Mouse (Mus musculus): ENCODE measurements around the gene Gm8122. TPM values are rescaled to one million over a fixed set of nuclear protein-coding genes. Genes with fewer than 3 reads are reported as not detected.
"Not testable (repeated sequence)": the region's sequence is repeated elsewhere in the genome, so short reads cannot be mapped to it uniquely, and the experiment has no call there.

The Gm8122 gene
- total RNA-seq (2014; rRNA removed) = not detected in 2 replicates
- not detected in 2 replicates for polyA plus RNA-seq (2015; fragmentation: Nextera tagmentation; extraction: Ambion mirVana)

DNA sequence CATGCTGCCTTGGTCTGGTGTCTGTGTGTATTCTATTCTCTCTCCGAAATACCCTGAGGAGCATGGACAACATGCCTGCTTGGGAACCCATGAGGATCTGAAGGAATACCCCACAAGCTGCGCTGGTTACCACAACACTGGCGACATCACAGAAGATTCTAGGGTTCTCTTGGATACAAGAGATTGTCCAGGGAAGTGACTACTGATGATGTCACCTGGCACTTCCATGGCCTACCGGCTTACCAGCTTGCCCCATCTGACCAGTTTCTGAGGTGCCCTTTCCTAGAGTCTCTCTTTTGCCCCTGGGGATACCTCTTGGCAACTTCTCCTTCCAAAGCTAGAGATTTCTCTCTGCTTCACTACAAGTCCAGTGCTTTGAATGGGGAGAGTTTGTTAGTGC, at the start of gene Gm8122:
Gene Gm8122, minus strand, starts transcription at position 101 of the 400 bp plus-strand sequence.
- H3K4me3 ChIP-seq (ENCODE audit: low read length); H3K4me2 ChIP-seq (ENCODE audit: low read depth, low read length); H3K27ac ChIP-seq; DNase-seq (ENCODE audit: low spot score); ATAC-seq; H3K27me3 ChIP-seq (ENCODE audit: insufficient read depth, low read length); H3K36me3 ChIP-seq (ENCODE audit: insufficient read depth, low read length); H3K9ac ChIP-seq (replicated peaks; ENCODE audit: low read length); H3K4me1 ChIP-seq (ENCODE audit: insufficient read depth, low read length); H3K9me3 ChIP-seq (ENCODE audit: low read length): not testable (repeated sequence)
- 91% methylated on average over 3 of the region's 4 CpGs for WGBS

DNA sequence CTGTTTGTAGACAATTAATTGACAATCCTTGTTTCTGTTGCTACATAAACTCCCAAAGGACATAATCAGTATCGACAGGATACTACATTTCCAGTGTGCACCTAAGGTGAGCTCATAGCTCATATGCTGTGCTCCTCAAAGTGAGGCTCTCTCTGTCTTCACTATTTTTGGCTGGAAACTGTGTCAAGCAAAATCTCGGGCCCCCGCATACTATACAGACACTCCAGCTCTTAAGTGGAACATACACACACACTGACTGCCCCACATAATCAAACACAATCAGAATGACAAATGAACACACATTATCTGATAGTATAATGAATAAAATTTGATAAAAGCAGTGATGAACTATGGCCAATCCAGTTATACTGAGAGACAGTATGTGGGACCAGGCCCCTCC, 43.6 kb upstream of the Gm8122 start:
- not testable (repeated sequence) for H3K4me2 ChIP-seq (ENCODE audit: low read depth, low read length); ATAC-seq; H3K4me3 ChIP-seq (ENCODE audit: low read length); H3K27me3 ChIP-seq (ENCODE audit: insufficient read depth, low read length); H3K9me3 ChIP-seq (ENCODE audit: low read length); DNase-seq (ENCODE audit: low spot score); H3K9ac ChIP-seq (replicated peaks; ENCODE audit: low read length); H3K4me1 ChIP-seq (ENCODE audit: insufficient read depth, low read length); H3K27ac ChIP-seq; H3K36me3 ChIP-seq (ENCODE audit: insufficient read depth, low read length)
- WGBS = 90% methylated on average over 3 of the region's 3 CpGs

DNA sequence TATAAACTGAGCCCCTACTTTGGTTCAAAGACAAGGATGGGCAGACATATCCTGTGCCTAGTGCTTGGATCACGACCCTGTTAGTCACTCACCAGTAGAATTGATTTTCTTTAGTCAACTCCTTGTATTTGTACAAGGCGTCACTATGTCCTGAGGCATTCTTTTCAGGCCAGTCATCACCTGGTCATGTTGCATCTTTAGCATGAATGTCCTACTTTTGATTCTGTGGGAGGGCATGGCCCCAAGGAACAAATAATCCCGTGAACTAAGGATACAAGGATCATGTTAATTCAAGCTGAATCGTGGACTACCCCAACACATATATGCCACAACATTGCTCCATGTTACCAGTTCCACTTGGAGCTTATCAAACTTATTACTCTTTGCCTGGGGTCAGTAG, 43.0 kb upstream of the Gm8122 start:
- not testable (repeated sequence) for H3K4me2 ChIP-seq (ENCODE audit: low read depth, low read length); H3K9ac ChIP-seq (replicated peaks; ENCODE audit: low read length); H3K27ac ChIP-seq; H3K4me3 ChIP-seq (ENCODE audit: low read length); ATAC-seq; H3K36me3 ChIP-seq (ENCODE audit: insufficient read depth, low read length); H3K9me3 ChIP-seq (ENCODE audit: low read length); H3K4me1 ChIP-seq (ENCODE audit: insufficient read depth, low read length); H3K27me3 ChIP-seq (ENCODE audit: insufficient read depth, low read length); DNase-seq (ENCODE audit: low spot score)
- WGBS = 56% methylated on average over 4 of the region's 4 CpGs

- not testable (repeated sequence) for H3K4me1 ChIP-seq (ENCODE audit: insufficient read depth, low read length); H3K9ac ChIP-seq (replicated peaks; ENCODE audit: low read length); H3K27me3 ChIP-seq (ENCODE audit: insufficient read depth, low read length); H3K27ac ChIP-seq; H3K4me3 ChIP-seq (ENCODE audit: low read length); ATAC-seq; H3K9me3 ChIP-seq (ENCODE audit: low read length); DNase-seq (ENCODE audit: low spot score); H3K4me2 ChIP-seq (ENCODE audit: low read depth, low read length); H3K36me3 ChIP-seq (ENCODE audit: insufficient read depth, low read length)
- 63% methylated on average over 2 of the region's 2 CpGs for WGBS
Observed at GRCm38 (mm10) chr14:43277468-43277867, 42.4 kb upstream of the Gm8122 start.

- H3K27me3 ChIP-seq (ENCODE audit: insufficient read depth, low read length); H3K9ac ChIP-seq (replicated peaks; ENCODE audit: low read length); H3K9me3 ChIP-seq (ENCODE audit: low read length); H3K4me1 ChIP-seq (ENCODE audit: insufficient read depth, low read length); H3K36me3 ChIP-seq (ENCODE audit: insufficient read depth, low read length); ATAC-seq; H3K4me3 ChIP-seq (ENCODE audit: low read length); H3K4me2 ChIP-seq (ENCODE audit: low read depth, low read length); DNase-seq (ENCODE audit: low spot score); H3K27ac ChIP-seq: not testable (repeated sequence)
- WGBS = 88% methylated on average over 1 of the region's 1 CpGs
Observed at GRCm38 (mm10) chr14:43275752-43276151, 40.6 kb upstream of the Gm8122 start.

DNA sequence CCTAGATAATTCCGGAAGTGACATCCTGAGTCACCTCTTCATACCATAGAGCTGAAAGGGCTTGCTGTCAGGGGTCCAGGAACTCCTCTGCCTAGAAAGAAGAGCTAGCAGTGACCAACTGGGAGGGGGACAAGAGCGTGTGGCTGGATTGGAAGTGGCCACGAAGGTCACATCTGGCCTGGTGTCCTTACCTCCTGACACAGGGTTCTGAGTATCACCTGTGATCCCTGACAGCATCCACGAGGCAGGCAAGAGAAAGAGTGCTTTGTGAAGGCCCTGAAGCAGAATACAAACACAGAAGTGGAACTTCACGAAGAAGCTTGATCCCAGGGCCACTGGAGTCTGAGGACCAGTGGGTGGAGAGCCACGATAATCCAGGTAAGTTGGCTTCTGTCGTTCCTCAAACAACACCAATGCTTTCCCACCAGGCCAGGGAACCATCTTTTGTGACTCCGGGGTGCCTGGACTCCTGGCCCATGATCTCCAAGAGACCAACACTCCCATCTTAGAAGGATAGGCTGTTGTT, 39.9 kb upstream of the Gm8122 start, which contains the start of gene Gm9732:
Gene Gm9732, plus strand, starts transcription at position 51 of the 526 bp plus-strand sequence.
- H3K36me3 ChIP-seq (ENCODE audit: insufficient read depth, low read length); H3K9ac ChIP-seq (replicated peaks; ENCODE audit: low read length); H3K4me3 ChIP-seq (ENCODE audit: low read length); DNase-seq (ENCODE audit: low spot score); H3K9me3 ChIP-seq (ENCODE audit: low read length); H3K27me3 ChIP-seq (ENCODE audit: insufficient read depth, low read length); H3K4me2 ChIP-seq (ENCODE audit: low read depth, low read length); H3K27ac ChIP-seq; ATAC-seq; H3K4me1 ChIP-seq (ENCODE audit: insufficient read depth, low read length): not testable (repeated sequence)
- WGBS = 83% methylated on average over 8 of the region's 8 CpGs

GRCm38 (mm10) chr14:43273161-43273560, 38.1 kb upstream of the Gm8122 start:
- not testable (repeated sequence) for H3K27ac ChIP-seq; ATAC-seq; H3K4me3 ChIP-seq (ENCODE audit: low read length); H3K9ac ChIP-seq (replicated peaks; ENCODE audit: low read length); DNase-seq (ENCODE audit: low spot score); H3K36me3 ChIP-seq (ENCODE audit: insufficient read depth, low read length); H3K4me2 ChIP-seq (ENCODE audit: low read depth, low read length); H3K27me3 ChIP-seq (ENCODE audit: insufficient read depth, low read length); H3K4me1 ChIP-seq (ENCODE audit: insufficient read depth, low read length); H3K9me3 ChIP-seq (ENCODE audit: low read length)
- 52% methylated on average over 1 of the region's 1 CpGs for WGBS

DNA sequence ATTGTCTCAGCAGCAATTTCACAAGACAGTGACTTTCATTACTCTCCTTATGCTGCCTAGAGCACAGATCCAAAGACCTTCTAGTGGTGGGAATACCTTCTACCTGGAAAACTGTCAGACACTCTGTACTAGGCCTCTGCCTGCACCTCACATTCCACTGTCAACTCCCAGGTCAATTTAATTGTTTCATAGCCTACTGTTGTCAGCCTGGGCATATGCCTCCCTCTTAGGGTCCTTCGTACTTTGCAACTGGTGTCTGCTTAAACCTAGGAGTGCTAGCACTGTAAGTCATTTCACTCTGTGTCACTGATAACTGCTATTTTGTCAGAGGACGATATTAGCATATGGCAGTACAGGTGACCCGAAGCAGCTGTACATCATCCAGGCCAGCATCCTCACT, 34.1 kb upstream of the Gm8122 start:
- not testable (repeated sequence) for ATAC-seq

GRCm38 (mm10) chr14:43268521-43269084, 33.5 kb upstream of the Gm8122 start:
- H3K4me1 ChIP-seq (ENCODE audit: insufficient read depth, low read length); H3K9ac ChIP-seq (replicated peaks; ENCODE audit: low read length); H3K27me3 ChIP-seq (ENCODE audit: insufficient read depth, low read length); H3K27ac ChIP-seq; H3K4me3 ChIP-seq (ENCODE audit: low read length); ATAC-seq; H3K9me3 ChIP-seq (ENCODE audit: low read length); H3K4me2 ChIP-seq (ENCODE audit: low read depth, low read length); H3K36me3 ChIP-seq (ENCODE audit: insufficient read depth, low read length); DNase-seq (ENCODE audit: low spot score): not testable (repeated sequence)
- 46% methylated on average over 2 of the region's 2 CpGs for WGBS

More for the DNA sequence above, 34.1 kb upstream of the Gm8122 start:
- 83% methylated on average over 3 of the region's 3 CpGs for WGBS
- H3K9me3 ChIP-seq (ENCODE audit: low read length); DNase-seq (ENCODE audit: low spot score); H3K36me3 ChIP-seq (ENCODE audit: insufficient read depth, low read length); H3K4me2 ChIP-seq (ENCODE audit: low read depth, low read length); H3K27me3 ChIP-seq (ENCODE audit: insufficient read depth, low read length); H3K9ac ChIP-seq (replicated peaks; ENCODE audit: low read length); H3K4me1 ChIP-seq (ENCODE audit: insufficient read depth, low read length); H3K4me3 ChIP-seq (ENCODE audit: low read length); H3K27ac ChIP-seq: not testable (repeated sequence)

GRCm38 (mm10) chr14:43263421-43263820, 28.3 kb upstream of the Gm8122 start:
- not testable (repeated sequence) for H3K4me1 ChIP-seq (ENCODE audit: insufficient read depth, low read length); H3K4me3 ChIP-seq (ENCODE audit: low read length); H3K9me3 ChIP-seq (ENCODE audit: low read length); H3K9ac ChIP-seq (replicated peaks; ENCODE audit: low read length); DNase-seq (ENCODE audit: low spot score); H3K27me3 ChIP-seq (ENCODE audit: insufficient read depth, low read length); H3K27ac ChIP-seq; H3K4me2 ChIP-seq (ENCODE audit: low read depth, low read length); ATAC-seq; H3K36me3 ChIP-seq (ENCODE audit: insufficient read depth, low read length)
- 88% methylated on average over 3 of the region's 3 CpGs for WGBS

Data from hindbrain, postnatal 0 days (tissue).